Mouse (Mus musculus): Measurements from ENCODE around the gene Ccdc84. TPM values are rescaled to one million over a fixed set of nuclear protein-coding genes. Genes with fewer than 3 reads are reported as not detected.
"Not testable (repeated sequence)": the region's sequence is repeated elsewhere in the genome, so short reads cannot be mapped to it uniquely, and the experiment has no call there.

The Ccdc84 gene
- polyA plus RNA-seq, 1 experiment: 10.9 TPM

GRCm38 (mm10) chr9:44417156-44417891 is 1.0 kb downstream of the Ccdc84 start:
- TF ChIP-seq CTCF (IDR thresholded peaks at IDR 0.05; ENCODE audit: control insufficient read depth, insufficient read depth, insufficient replicate concordance, low read depth, low read length): no peak
- no peak for TF ChIP-seq POLR2A (IDR thresholded peaks at IDR 0.05; ENCODE audit: control insufficient read depth, low read depth, low read length)
- peak overlapping the region; percentile 98 for H3K27ac ChIP-seq (ENCODE audit: control insufficient read depth, insufficient read depth, low read depth, low read length)
- H3K4me1 ChIP-seq (ENCODE audit: control insufficient read depth, insufficient read depth, low read length): peaks cover 13% of the 10 kb centered on the region
- peak overlapping the region; percentile 93 for H3K4me3 ChIP-seq (ENCODE audit: control insufficient read depth, low read depth, low read length)
- H3K36me3 ChIP-seq (ENCODE audit: control insufficient read depth, insufficient read depth, low read length): no peaks in the 10 kb centered on the region
- no peaks in the 10 kb centered on the region for H3K27me3 ChIP-seq (ENCODE audit: control insufficient read depth, insufficient read depth, low read length)

- Histone ChIP-seq H3K27me3 (ENCODE audit: control insufficient read depth, insufficient read depth, low read length) (no peaks in the 10 kb centered on the region), H3K27ac (ENCODE audit: control insufficient read depth, insufficient read depth, low read depth, low read length) (no peak overlapping the region), H3K4me1 (ENCODE audit: control insufficient read depth, insufficient read depth, low read length) (peaks cover 5% of the 10 kb centered on the region), H3K4me3 (ENCODE audit: control insufficient read depth, low read depth, low read length) (no peak overlapping the region), H3K36me3 (ENCODE audit: control insufficient read depth, insufficient read depth, low read length) (no peaks in the 10 kb centered on the region; the same call in 1 of the 2 replicates)
- no peak for TF ChIP-seq CTCF (IDR thresholded peaks at IDR 0.05; ENCODE audit: control insufficient read depth, insufficient read depth, insufficient replicate concordance, low read depth, low read length)
- TF ChIP-seq POLR2A (IDR thresholded peaks at IDR 0.05; ENCODE audit: control insufficient read depth, low read depth, low read length): no peak
Measured at GRCm38 (mm10) chr9:44412781-44413180, 5.6 kb downstream of the Ccdc84 start.

GRCm38 (mm10) chr9:44412306-44412705 is 6.1 kb downstream of the Ccdc84 start:
- peaks cover 2% of the 10 kb centered on the region for H3K4me1 ChIP-seq (ENCODE audit: control insufficient read depth, insufficient read depth, low read length)
- no peak for TF ChIP-seq CTCF (IDR thresholded peaks at IDR 0.05; ENCODE audit: control insufficient read depth, insufficient read depth, insufficient replicate concordance, low read depth, low read length)
- TF ChIP-seq POLR2A (IDR thresholded peaks at IDR 0.05; ENCODE audit: control insufficient read depth, low read depth, low read length): no peak
- H3K4me3 ChIP-seq (ENCODE audit: control insufficient read depth, low read depth, low read length): no peak overlapping the region
- H3K27ac ChIP-seq (ENCODE audit: control insufficient read depth, insufficient read depth, low read depth, low read length): no peak overlapping the region
- H3K27me3 ChIP-seq (ENCODE audit: control insufficient read depth, insufficient read depth, low read length): no peaks in the 10 kb centered on the region
- no peaks in the 10 kb centered on the region; the same call in 1 of the 2 replicates for H3K36me3 ChIP-seq (ENCODE audit: control insufficient read depth, insufficient read depth, low read length)

GRCm38 (mm10) chr9:44411601-44412130 is 6.7 kb downstream of the Ccdc84 start:
- Histone ChIP-seq H3K36me3 (ENCODE audit: control insufficient read depth, insufficient read depth, low read length) (no peaks in the 10 kb centered on the region; the same call in 1 of the 2 replicates), H3K27me3 (ENCODE audit: control insufficient read depth, insufficient read depth, low read length) (no peaks in the 10 kb centered on the region), H3K4me1 (ENCODE audit: control insufficient read depth, insufficient read depth, low read length) (no peaks in the 10 kb centered on the region), H3K4me3 (ENCODE audit: control insufficient read depth, low read depth, low read length) (no peak overlapping the region), H3K27ac (ENCODE audit: control insufficient read depth, insufficient read depth, low read depth, low read length) (no peak overlapping the region)
- TF ChIP-seq POLR2A (IDR thresholded peaks at IDR 0.05; ENCODE audit: control insufficient read depth, low read depth, low read length) (no peak), CTCF (IDR thresholded peaks at IDR 0.05; ENCODE audit: control insufficient read depth, insufficient read depth, insufficient replicate concordance, low read depth, low read length) (no peak)

- H3K4me3 ChIP-seq (ENCODE audit: control insufficient read depth, low read depth, low read length): no peak overlapping the region
- TF ChIP-seq CTCF (IDR thresholded peaks at IDR 0.05; ENCODE audit: control insufficient read depth, insufficient read depth, insufficient replicate concordance, low read depth, low read length) (no peak), POLR2A (IDR thresholded peaks at IDR 0.05; ENCODE audit: control insufficient read depth, low read depth, low read length) (no peak)
- H3K36me3 ChIP-seq (ENCODE audit: control insufficient read depth, insufficient read depth, low read length): no peaks in the 10 kb centered on the region; the same call in 1 of the 2 replicates
- H3K27ac ChIP-seq (ENCODE audit: control insufficient read depth, insufficient read depth, low read depth, low read length): no peak overlapping the region
- no peaks in the 10 kb centered on the region for H3K27me3 ChIP-seq (ENCODE audit: control insufficient read depth, insufficient read depth, low read length)
- H3K4me1 ChIP-seq (ENCODE audit: control insufficient read depth, insufficient read depth, low read length): no peaks in the 10 kb centered on the region
Measured at GRCm38 (mm10) chr9:44410647-44411336, 7.6 kb downstream of the Ccdc84 start.

GRCm38 (mm10) chr9:44408693-44409092 is 9.7 kb downstream of the Ccdc84 start:
- H3K36me3 ChIP-seq (ENCODE audit: control insufficient read depth, insufficient read depth, low read length); H3K4me1 ChIP-seq (ENCODE audit: control insufficient read depth, insufficient read depth, low read length); H3K27me3 ChIP-seq (ENCODE audit: control insufficient read depth, insufficient read depth, low read length); H3K27ac ChIP-seq (ENCODE audit: control insufficient read depth, insufficient read depth, low read depth, low read length); H3K4me3 ChIP-seq (ENCODE audit: control insufficient read depth, low read depth, low read length): not testable (repeated sequence)

GRCm38 (mm10) chr9:44407752-44408097 is 10.6 kb downstream of the Ccdc84 start:
- Histone ChIP-seq H3K4me3 (ENCODE audit: control insufficient read depth, low read depth, low read length) (peak overlapping the region; percentile 97), H3K36me3 (ENCODE audit: control insufficient read depth, insufficient read depth, low read length) (no peaks in the 10 kb centered on the region; the same call in 1 of the 2 replicates), H3K4me1 (ENCODE audit: control insufficient read depth, insufficient read depth, low read length) (no peaks in the 10 kb centered on the region), H3K27ac (ENCODE audit: control insufficient read depth, insufficient read depth, low read depth, low read length) (peak overlapping the region; percentile 97), H3K27me3 (ENCODE audit: control insufficient read depth, insufficient read depth, low read length) (no peaks in the 10 kb centered on the region)
- TF ChIP-seq POLR2A (IDR thresholded peaks at IDR 0.05; ENCODE audit: control insufficient read depth, low read depth, low read length) (no peak), CTCF (IDR thresholded peaks at IDR 0.05; ENCODE audit: control insufficient read depth, insufficient read depth, insufficient replicate concordance, low read depth, low read length) (no peak)

Measured in testis, adult 2 months (tissue).